Mouse (Mus musculus) NIH3T3 (cell line): ENCODE data around the gene Gse1.

Source experiments
- DNase-seq: peaks from one replicate; pipeline ENCODE4 v3.0.0-alpha.2; 2012; ENCODE audit warnings: low read depth

Gse1 gene

DNA sequence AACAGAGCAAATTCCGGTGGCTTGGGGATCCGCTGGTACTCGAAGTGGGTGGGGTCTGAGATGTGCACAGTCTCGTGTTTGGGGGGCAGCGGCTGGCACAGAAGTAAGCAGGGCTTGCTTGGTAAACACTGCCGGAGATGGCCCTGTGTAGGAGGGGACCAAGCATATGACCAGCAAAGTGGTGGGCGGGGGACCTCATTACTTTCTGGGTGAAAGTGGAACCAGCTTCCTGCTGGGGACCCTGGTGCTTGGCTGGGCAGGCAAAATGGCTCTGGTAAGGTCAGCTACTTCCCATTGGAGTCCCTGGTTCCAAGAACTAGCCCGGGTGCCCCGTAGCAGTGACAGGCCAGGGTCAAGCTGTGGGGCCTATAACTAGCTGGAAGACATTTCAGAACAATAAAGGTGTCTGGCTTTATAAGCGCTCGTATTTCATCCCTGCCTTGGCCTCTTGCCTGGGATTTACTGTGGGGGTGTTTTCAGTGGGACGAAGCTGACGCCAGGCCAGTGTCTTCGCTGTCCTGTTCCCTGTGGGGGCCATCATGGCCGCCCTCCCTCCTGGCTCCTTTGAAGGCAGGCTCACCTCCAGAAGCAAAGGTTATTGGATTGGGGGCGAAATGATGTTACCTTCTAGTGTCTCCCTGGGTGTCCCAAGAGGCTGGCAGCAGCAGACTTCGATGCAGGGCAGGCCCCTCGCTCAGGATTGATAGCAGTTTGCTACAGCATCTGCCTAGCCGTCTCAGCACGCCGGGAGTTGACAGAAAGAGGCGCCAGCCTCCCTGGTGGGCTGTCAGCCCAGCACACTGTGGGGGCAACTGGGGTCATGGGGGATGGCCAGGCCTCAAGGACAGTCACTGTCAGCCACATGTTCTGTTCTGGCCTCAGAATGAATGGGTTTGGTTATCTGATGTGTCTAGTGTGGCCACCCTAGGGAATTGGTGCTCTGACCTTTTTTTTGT lies 148.9 kb downstream of the Gse1 start:
- DNase-seq, result no peak

DNA sequence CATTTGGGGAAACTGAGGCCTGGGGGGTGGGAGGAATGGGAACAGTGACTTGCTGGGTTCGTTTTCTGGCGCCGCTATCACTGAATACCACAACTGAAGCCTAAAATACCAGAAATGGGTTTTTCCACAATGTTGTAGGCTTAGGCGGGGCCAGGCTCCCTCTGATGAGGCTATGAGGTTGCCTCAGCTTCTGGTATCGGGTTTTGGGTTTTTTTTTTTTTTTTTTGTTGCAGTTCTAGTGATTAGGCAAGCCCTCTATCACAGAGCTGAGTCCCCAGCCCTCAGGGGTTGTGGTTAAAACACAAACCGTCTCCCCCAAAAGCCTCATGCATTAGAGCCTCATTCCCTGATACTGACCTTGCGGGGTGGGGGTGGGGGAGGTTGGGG lies 149.5 kb downstream of the Gse1 start:
- DNase-seq, result peak; percentile 47

DNA sequence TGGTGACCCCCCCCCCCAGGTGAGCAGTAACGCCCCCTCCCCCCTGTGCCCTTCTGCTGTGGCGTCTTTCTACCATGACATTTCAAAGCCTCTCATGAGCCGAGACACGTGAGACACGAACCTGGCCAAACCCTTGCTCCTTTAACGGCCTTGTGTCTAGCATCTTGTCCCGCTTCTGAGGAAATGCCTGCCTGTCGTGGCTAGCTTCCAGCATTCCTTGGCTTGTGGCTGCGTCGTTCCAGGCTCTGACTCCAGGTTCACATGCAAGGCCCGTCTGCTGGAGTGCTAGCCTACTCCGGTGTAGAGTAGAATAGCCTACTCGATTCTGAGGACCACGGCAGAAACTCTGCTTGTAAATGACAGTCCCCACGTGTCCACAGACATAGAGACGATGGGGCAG lies 150.1 kb downstream of the Gse1 start:
- peak; percentile 83 for DNase-seq

DNA sequence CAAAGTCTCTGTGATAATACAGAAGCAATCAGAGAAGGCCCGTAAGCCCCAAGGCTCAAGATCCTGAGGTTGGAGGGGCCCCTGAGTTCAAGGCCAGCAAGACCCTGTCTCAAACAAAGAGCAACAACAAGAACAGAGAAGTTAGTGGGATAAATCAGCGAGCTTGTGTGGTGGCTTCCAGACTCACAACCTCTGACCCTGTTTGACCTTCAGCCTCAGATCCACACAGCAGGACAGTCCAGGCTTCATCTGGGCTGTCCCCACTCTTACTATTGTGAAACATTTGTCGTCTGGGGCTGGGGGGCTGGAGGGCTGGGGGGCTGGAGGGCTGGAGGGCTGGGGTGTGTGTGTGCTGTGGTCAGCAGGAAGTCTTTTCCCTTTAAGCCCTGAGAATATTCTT lies 150.8 kb downstream of the Gse1 start:
- DNase-seq, result no peak

DNA sequence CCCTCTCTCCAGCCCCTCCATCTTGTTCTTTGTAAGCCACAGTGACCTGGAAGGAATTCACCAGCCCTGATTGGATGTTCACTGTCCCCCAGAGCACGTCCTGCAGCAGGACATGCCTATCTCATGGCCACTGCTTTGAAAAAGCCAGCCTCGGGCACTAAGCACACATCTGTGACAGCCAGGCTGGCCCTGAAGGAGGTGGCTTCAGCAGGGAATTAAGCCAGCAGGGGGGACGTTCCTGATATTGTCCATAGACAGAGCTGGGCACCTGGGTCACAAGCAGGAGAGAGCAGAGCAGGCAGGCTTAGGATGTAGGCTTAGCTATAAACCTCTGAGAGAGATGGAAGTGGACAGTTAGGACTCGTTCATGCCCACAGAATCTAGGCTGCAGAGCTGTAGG lies 153.6 kb downstream of the Gse1 start:
- DNase-seq, result no peak

DNA sequence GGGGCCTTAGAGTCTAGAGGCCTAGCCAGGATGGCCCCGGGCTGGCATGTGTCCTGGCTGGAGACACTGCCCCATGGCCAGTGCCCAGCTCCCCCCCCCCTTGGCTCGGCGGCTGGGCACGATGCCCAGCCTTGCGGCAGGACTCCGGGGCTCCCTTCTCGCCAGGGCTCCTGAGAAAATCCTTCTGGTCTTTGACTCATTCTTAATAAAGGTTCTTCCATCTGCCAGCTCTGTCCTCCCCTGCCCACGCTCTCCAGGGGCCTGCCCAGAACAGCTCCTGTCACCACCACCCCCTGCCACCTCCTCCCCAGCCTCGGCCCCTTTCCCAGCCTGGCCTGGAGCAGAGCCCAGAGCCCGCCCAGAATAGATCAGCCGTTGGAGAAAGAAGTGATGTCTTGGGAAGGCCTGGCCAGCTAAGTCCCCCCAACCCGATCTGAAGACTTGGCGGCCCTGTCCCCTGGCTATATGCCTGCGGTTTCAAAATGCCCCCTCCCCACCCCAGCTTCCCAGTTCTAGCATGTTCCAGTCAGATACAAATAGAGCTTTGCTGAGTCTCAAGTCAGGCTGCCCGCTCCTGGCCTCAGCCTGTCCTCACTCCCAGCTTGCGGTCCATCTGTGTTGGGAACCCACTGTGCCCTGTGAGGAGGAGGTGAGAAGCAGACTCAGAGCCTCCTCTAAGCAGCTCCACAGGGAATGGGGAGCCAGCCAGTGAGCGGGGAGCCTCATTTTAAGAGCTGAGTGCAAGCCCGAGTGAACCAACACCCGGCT lies 154.4 kb downstream of the Gse1 start:
- peak; percentile 89 for DNase-seq

DNA sequence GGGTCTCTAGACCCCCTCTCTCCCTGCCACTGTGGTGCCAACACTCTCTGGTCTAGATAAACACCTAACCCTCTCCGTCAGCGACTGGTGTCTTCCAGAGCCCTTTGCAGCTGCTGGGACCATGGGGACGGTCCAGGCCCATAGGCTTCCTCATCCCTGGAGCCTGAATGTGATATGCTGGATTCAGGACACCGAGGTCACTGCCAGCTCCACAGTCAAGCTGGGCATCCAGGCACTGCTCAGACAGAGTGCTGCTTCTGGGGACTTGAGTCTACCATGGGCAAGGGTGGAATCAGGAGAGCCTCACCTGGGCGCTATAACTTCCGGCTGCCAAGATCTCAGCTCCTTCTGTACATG lies 154.9 kb downstream of the Gse1 start:
- no peak for DNase-seq

DNA sequence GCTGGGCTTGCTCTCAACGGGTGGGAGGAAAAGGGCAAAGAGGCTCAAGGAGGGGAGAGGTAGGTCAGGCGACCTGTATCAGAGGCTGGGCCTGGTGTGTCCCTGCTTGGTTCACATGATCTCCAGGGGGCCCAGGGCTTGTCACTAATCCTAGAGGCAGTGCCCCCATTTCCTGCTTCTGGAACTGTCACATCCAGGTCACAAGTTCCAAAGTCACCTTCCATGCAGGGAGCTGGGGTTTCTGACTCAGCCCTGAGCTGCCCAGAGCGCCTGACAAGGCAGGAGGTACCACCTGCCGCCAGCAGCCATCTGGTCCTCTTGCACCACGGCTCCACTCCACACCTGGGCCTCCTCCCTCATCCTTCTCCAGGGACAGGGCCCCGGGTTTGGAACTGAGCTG lies 155.5 kb downstream of the Gse1 start:
- no peak for DNase-seq

DNA sequence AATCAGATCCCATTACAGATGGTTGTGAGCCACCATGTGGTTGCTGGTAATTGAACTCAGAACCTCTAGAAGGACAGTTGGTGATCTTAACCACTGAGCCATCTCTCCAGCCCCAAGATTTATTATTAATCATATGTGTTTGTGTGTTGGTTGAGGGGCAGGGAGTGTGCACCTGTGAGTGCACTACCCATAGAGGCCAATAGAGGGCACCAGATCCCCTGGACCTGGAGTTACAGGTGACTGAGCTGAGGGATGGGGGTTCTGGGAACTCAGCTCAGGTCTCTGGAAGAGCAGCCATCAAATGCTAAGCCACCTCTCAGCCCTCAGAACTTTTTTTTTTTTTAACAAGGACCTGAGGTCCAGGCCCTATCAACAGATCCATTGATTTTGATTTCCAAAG lies 156.5 kb downstream of the Gse1 start:
- no peak for DNase-seq

DNA sequence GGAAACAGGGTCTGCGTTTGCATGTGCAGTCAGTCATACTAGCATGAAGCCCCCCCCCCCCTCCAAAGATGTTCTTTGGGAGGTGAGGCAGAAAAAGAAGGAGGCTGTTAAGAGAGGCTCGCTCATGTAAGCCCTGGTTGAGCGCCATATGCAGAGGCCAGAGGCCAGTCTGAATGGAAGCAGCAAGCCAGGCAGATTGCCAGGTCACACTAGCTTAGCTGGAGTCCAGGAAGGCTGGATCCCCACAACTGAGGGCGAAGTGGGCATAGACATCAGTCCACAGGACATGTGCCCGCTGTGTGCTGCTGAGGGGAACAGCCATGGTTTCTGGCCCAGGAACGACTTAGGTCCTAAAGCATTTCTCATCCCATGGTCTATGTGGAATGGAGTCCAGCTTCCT lies 160.0 kb downstream of the Gse1 start:
- peak; percentile 51 for DNase-seq

DNA sequence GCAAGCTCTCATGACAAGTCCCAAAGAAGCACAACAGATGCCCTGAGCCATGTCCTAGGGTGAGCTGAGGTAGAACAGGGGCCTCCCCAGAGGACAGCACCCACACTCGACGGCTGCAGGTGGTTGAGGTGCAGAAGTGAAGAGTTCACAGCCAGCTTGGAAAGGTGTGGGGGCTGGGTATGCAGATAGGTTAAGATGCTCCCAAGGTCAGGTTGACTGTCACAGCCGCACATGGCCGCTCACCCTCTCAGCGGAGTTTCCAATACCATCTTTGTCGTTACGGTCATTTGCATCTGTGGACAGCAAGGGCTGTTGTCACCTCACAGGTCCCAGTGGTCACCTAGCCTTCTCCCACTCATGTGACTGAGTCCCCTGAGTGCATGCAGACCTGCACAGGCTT lies 162.3 kb downstream of the Gse1 start:
- no peak for DNase-seq

DNA sequence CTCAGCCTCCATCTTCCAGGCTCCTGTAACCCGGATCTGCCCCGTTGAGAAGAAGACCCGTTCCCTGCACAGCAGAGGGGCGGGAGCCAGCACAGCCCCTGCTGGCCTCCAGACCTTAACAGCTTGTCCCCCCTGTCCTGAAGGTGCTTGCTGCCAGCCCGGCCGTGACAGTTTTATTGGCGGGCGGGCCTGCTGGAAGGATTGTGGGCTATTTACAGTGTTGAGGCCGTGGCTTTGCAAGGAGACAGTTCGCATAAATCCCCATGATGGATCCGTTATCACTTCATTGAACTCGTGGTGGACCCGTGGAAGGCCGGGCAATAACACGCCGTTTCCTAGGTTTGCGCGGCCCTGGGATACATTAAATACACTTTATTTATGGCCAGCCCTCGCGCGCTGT lies 163.6 kb downstream of the Gse1 start:
- DNase-seq, result no peak

DNA sequence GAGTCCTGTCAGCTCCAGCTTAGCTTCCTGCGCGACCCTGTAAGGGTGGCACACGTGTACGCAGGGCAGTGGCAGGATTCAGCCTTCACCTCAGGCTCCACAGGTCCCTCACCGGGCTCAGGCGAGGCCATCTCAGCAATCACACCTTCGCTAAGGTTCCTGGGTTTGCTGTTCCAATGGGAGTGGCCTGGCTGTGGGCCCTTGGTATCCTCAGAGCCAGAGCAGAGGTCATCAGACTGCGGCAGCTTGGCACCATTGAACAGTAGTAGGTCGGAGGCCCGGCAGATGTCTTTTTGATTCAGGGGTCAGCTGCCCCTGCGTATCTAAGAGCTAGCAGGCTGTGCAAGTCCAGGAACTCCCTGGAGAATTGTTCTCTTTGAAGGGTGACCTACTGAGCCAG lies 164.8 kb downstream of the Gse1 start:
- no peak for DNase-seq

DNA sequence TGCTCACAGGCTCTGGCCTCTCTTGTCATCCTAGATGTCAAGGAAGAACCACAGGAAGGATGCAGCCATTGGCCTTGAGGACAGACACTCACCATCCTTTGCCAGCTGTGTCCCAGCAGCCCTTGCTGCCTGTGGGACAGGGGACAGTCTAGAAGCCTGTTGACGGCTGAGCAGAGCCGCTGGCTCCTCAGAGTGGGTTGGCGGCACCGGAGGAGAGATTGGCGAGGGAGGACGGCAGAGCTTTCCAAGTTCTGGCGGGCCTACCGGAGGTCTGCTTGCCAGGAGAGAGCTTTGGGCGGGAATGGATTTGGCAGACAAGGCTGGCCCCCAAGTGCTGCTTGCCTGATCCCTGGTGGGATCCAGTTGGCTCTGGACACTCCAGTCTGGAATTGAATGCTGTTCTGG lies 165.6 kb downstream of the Gse1 start:
- no peak for DNase-seq

DNA sequence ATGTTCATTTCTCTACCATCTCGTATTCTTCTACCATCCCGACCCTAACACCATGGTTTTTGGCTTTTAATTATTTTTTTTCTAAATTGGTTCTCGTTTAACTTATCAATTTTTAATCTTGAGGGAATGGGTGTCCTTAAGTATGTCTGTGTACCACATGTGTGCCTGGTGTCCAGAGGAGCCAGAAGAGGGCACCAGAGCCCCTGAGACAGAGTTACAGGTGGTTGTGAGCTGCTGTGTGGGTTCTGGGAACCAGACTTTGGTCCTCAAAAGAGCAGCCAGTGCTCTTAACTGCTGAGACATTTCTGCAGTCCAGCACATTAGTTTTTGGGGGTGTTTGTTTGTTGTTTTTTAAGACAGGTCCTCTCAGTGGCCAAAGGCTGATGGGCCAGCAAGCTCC lies 167.6 kb downstream of the Gse1 start:
- no peak for DNase-seq

DNA sequence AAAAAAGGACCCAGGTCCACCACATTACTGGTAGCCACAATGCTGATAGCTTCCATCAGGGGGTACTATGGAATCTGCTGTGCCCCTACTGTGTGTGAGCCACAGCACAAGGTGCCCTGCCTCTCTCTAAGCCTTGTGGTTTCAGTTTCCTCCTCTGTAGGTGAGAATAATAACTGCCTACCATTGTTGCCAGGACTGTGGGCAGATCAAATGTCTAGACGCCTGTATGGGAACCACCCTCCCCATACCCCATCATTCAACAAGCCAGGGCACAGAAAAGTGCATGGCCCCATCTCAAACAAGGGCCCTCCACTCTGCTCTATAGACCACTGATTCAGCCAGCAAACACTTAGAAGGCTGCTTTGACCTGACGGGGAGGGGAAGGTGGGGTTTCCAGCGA lies 168.5 kb downstream of the Gse1 start:
- DNase-seq, result no peak

DNA sequence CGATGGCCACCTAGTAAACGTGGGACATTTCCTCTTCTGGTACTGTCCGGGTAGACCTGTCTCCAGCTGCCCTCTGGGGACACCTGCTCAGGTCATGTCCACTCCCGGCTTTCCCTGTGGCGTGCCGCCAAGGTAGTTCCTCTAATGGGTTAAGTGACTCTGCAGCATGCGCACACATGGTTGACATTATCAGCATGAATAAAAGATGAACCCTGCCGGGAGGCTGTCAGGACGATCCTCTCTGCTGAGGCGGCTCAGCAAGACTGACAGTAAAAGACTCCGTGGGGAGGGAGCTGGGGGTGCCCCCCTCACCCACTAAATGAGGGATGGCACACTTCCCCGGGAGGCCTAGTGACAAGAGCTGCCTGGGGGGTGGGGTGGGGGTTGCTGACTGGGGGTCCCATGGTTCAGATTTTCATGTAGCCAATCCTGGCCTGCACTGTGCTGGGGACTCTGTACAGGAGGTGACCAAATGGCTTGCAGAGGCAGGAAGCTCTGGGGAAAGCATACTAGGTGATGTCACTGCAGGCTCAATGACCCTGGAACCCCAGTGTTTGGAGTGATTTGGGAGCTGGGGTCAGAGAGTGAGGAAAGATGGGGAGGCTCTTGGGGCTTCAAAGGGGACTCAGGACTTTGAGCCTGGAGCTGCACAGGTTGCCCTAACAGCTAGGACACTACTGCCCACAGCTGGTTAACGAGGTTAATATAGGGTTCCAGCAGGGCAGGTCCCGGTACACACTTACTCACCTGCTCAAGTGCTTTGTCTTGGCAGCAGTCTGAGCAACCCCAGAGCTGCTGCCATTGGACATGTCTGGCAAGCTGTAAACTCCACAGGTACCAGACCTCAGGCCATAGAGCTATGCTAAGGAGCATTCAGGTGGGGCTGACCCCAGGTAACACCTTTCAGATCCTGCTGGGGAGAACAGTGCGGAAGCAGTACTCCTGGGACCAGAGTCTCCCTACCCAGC lies 169.5 kb downstream of the Gse1 start:
- no peak for DNase-seq

DNA sequence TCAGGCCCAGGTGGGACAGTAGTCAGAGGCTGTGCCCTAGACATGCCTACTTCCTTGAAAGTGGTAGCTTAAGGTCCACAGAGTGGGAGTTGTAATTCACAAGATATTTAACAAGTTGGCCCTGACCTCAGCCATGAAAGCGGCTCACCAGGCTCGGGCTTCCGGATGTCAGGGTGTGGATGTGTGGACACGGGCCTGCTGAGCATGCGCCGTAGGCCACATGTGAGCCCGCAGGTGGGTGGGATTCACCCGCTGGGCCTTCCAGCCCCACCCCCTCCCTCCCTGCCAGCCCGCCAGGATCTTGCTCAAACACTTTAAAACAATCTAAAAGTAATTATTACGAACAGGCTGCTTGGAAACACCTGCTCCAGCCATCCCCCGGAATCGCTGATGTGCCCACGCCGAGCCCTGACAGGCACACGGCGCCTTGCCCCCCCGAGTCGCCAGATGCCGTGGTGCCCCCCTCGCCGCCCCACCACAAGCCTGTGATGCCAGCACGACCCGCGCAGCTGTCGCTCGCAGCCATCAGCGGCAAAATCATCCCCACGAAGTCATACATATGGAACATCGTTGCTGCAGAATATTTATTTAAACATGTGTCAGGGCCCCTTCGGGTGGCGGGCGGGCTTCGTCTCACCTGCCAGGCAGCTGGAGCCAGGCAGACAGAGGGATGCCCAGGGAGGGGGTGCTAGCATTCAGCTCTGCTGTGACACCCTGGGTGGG lies 171.1 kb downstream of the Gse1 start:
- DNase-seq, result no peak

DNA sequence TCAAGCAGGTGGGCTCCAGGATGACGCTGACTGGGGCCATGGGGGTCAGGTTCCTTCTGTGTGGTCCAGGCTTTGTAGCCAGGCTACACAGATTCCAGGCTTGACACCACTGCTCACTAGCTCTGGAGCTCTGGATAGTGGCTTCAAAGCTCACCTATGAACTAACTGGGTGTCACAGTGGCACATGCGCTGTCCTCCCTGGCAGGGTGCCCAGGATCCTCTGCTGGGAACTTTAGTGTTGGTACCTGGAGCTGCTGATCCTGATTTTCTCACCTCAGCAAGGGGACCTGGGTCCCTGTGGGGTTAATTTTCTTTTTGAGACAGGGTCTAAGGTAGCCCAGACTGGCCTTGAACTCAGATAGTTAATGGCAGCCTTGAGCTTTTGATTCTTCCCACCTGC lies 173.0 kb downstream of the Gse1 start:
- DNase-seq, result no peak

DNA sequence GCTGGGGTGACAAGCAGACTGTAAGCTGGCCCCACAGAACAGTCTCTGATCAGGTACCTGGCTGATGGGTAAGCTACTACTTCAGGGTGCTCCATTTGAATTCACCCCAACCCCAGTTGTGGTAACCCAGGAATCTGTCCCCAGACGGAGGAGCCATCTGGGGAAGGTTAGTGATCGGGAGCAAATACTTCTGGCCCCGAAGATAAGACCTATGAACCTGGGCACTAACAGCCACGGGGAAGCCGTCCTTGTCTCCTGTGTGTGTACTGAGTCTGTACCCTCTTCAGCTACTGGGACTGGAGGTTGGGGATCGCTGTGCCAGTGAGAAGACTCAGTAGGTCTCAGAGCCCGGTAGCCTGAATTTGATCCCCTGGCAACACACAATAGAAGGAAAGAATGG lies 173.5 kb downstream of the Gse1 start:
- no peak for DNase-seq

DNA sequence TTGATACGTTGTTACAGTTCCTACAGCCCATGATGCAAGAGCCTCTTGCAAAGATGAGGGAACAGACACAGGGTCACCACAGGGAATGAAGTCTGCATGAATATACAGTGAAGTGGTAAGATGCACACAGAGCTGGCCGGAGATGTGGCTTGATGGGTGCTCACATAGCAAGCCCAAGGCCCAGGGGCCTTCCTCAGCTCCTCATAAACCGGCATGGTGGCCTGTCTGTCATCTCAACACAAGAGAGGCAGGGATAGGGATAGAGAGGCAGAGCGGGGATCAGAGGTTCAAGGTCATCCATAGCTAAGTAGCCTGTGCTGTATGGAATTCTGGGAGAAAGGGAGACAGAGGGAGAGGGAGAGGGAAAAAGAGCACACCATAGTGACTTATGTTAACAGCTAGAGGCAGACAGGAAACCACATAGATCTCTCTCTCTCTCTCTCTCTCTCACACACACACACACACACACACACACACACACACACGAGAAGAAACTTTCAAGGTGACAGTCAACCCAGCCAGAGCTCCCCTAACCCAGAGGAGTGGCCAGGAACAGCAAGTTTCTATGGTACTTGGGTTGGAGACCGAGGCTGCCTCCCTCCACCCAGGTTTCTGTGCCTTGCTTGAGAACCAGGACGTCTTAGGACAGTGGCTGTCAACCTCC lies 175.5 kb downstream of the Gse1 start:
- DNase-seq, result no peak
